Mouse (Mus musculus): ENCODE measurements at regions not wholly inside any gene's neighbourhood (a gene's known extent, or its start where the extent isn't known, plus 50 kb on each side); places are given as distances from the start of the nearest gene placed in this dataset.
A peak's percentile ranks its signal among the peaks of the same experiment; 100 is the strongest.

DNA sequence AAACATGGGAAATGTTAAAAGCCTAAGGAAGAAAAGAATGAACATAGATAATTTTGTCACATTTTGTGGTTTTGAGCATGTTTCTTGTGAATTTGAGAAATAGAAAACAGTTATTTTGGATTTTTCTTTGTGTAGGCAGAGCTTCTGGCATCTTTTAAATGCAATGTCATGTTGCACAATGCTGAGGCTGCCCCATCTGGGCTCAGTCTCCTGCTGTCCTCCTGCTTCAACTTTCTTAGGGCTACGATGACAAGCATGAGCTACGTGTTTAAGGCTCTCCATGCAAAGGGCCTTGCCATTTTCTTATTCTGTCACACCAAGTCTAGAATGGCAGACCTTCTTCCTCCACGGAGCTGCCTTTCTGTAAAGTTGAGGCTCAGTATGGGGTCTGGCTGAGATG, 1141.6 kb upstream of the A1bg start:
- H3K4me1 ChIP-seq (replicated peaks): 0 out of 2 replicates have a peak, but pooled peaks cover 3% of the 10 kb centered on the region
- no peaks in the 10 kb centered on the region for H3K27me3 ChIP-seq
- no peak overlapping the region for H3K27ac ChIP-seq (replicated peaks)
- no peak for ATAC-seq (ENCODE audit: insufficient read depth)
- no peaks in the 10 kb centered on the region for H3K36me3 ChIP-seq (replicated peaks)
- H3K4me3 ChIP-seq (replicated peaks): no peak overlapping the region
- WGBS (ENCODE audit: insufficient replicate concordance): 73% methylated on average over 3 of the region's 3 CpGs
- no peak overlapping the region for H3K4me2 ChIP-seq
- H3K9ac ChIP-seq: no peak overlapping the region
- H3K9me3 ChIP-seq (replicated peaks): no peaks in the 10 kb centered on the region

DNA sequence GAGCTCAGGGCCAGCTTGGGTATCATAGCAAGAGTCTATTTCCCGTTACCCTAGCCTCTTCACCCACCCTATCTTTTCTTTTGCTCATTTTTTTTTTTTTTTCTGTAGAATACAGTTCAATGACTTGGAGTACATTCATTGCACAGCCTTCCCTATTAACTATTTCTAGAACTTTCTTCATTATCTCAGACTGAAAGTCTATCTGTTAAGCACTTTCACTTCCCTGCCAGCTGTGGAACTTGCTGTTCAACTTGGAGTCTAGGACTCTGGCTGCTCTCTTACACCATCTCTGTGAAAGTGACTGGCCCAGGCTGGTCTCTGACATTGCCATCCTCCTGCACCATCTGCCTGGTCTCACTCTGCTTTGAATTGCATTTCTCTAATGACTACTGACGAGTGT, 1134.6 kb upstream of the A1bg start:
- no peak overlapping the region for H3K27ac ChIP-seq (replicated peaks)
- 75% methylated on average over 2 of the region's 2 CpGs for WGBS (ENCODE audit: insufficient replicate concordance)
- peak; percentile 31; the same call in 1 of the 2 replicates for ATAC-seq (ENCODE audit: insufficient read depth)

DNA sequence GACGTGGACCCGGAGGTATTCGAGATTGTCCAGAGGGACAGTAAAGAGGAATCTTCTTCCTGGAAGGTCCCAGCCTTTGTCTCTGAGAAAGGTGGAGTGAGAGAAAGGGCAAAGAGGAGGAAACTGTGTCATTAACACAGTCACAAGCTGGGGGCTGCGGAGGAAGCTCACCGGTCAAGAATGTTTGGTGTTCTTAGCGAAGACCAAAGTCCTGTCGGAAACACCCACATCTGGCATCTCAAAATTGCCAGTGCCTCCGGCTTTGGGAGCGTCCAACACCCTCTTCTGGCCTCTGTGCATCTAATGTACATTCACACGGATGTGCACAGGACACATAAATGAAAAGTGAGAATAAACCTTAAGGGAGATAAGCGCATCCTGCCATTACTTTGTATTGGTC, 1134.1 kb upstream of the A1bg start:
- no peak for ATAC-seq (ENCODE audit: insufficient read depth)
- whole genome bisulfite sequencing (ENCODE audit: insufficient replicate concordance): 77% methylated on average over 11 of the region's 11 CpGs
- peaks cover 19% of the 10 kb centered on the region for H3K4me1 ChIP-seq (replicated peaks)

More for the DNA sequence above, 1134.6 kb upstream of the A1bg start:
- Histone ChIP-seq H3K4me3 (replicated peaks) (no peak overlapping the region), H3K4me2 (no peak overlapping the region), H3K4me1 (replicated peaks) (peaks cover 19% of the 10 kb centered on the region), H3K36me3 (replicated peaks) (no peaks in the 10 kb centered on the region), H3K9ac (no peak overlapping the region), H3K27me3 (no peaks in the 10 kb centered on the region), H3K9me3 (replicated peaks) (no peaks in the 10 kb centered on the region)

DNA sequence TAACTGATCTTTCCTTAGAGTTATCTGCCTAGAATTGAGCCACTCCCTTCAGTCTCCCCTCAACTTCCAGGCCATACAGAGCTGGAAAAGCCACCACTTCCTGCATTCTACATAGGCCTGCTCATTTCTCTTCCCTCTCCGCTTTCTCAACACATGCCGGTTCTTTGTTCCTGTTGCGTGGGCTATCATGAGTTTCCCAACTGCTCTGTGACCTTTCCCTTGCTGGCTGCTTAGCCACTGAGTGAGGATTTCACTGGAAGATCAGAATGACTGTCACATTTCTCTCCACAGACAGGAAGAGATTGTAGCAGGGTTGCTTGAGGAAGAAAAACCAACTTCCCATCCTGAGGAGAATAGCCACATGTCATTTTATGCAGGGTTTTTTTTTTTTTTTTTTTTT, 1133.6 kb upstream of the A1bg start:
- Histone ChIP-seq H3K27me3 (no peaks in the 10 kb centered on the region), H3K9me3 (replicated peaks) (no peaks in the 10 kb centered on the region), H3K4me3 (replicated peaks) (no peak overlapping the region), H3K27ac (replicated peaks) (no peak overlapping the region), H3K36me3 (replicated peaks) (no peaks in the 10 kb centered on the region), H3K4me1 (replicated peaks) (peaks cover 19% of the 10 kb centered on the region), H3K4me2 (no peak overlapping the region), H3K9ac (no peak overlapping the region)
- 0 out of 2 replicates have a peak, but pooled peaks have one; percentile 31 for ATAC-seq (ENCODE audit: insufficient read depth)
- WGBS (ENCODE audit: insufficient replicate concordance): 58% methylated on average over 3 of the region's 3 CpGs

More for the DNA sequence above, 1134.1 kb upstream of the A1bg start:
- no peak overlapping the region for H3K9ac ChIP-seq
- H3K9me3 ChIP-seq (replicated peaks): no peaks in the 10 kb centered on the region
- no peak overlapping the region for H3K4me2 ChIP-seq
- no peak overlapping the region for H3K4me3 ChIP-seq (replicated peaks)
- no peaks in the 10 kb centered on the region for H3K27me3 ChIP-seq
- no peaks in the 10 kb centered on the region for H3K36me3 ChIP-seq (replicated peaks)
- 0 out of 2 replicates have a peak overlapping the region, but pooled peaks have one; percentile 35 for H3K27ac ChIP-seq (replicated peaks)

DNA sequence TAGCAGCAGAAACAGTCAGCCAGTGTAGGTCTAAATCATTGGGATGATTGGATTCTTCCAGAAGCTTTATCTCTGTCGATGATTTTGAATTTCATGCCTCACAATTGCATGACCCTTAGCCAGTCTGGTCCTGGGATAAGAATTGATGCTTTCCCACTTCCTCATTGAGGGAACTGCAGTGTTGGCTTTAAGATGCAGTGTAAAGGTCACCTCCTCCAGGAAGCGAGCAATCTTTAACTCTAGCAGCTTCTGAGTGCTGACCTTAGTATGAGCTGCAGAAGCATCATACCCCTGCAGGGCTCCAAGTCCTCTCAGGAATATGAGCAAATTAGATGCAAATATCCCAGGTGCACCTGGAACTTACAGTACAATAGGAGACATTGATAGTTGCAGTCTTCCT, 1132.2 kb upstream of the A1bg start:
- H3K4me3 ChIP-seq (replicated peaks): no peak overlapping the region
- no peak for ATAC-seq (ENCODE audit: insufficient read depth)
- no peak overlapping the region for H3K9ac ChIP-seq
- H3K36me3 ChIP-seq (replicated peaks): 0 out of 2 replicates have a peak, but pooled peaks cover 3% of the 10 kb centered on the region
- H3K4me1 ChIP-seq (replicated peaks): peaks cover 19% of the 10 kb centered on the region
- 76% methylated on average over 2 of the region's 2 CpGs for WGBS (ENCODE audit: insufficient replicate concordance)
- no peaks in the 10 kb centered on the region for H3K9me3 ChIP-seq (replicated peaks)
- H3K27ac ChIP-seq (replicated peaks): 0 out of 2 replicates have a peak overlapping the region, but pooled peaks have one; percentile 15
- H3K27me3 ChIP-seq: no peaks in the 10 kb centered on the region
- H3K4me2 ChIP-seq: no peak overlapping the region

DNA sequence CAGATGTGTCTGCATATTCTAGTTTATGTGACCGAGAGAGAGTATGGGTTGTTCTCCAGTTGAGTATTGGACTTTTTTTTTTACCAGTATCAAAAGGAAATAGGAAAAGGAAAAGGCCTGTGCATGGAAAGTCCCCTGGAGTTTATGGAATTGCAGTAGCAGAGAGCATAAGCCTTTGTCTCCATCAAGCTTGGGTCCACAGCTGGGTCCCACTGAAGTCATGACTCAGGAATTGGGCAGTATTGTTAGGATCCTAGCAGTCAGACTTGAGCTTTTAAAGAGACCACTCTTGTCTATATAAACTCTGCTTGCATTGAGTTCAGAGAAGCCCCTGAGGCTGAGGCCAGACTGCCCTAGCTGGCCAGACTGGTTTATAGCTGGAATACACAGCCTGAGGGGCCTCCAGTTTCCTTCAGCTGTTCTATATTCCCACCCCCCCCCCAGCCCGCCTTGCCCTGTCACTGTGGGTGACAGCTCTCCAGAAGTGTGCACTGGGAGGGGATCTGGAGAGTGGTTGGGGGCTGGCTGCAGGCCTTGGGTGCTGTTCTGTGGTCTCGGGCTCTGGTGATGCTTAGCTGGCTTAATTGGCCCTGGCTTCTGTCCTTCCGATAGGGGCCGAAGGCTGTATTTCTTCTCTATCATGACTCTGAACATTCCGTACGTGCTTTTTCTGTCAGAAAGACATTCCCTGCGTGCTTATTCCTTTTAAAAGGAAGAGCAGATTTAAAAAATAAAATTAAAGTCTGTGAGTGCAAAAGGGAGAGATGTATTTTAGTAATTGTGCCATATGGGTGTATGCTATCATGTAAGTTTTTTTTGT, 1130.8 kb upstream of the A1bg start:
- WGBS (ENCODE audit: insufficient replicate concordance): 79% methylated on average over 8 of the region's 8 CpGs
- H3K4me2 ChIP-seq: no peak overlapping the region
- H3K4me3 ChIP-seq (replicated peaks): no peak overlapping the region
- H3K9me3 ChIP-seq (replicated peaks): no peaks in the 10 kb centered on the region
- H3K27ac ChIP-seq (replicated peaks): peak overlapping the region; percentile 59
- ATAC-seq (ENCODE audit: insufficient read depth): no peak
- H3K4me1 ChIP-seq (replicated peaks): peaks cover 16% of the 10 kb centered on the region
- 0 out of 2 replicates have a peak, but pooled peaks cover 3% of the 10 kb centered on the region for H3K36me3 ChIP-seq (replicated peaks)
- H3K27me3 ChIP-seq: no peaks in the 10 kb centered on the region
- no peak overlapping the region for H3K9ac ChIP-seq

DNA sequence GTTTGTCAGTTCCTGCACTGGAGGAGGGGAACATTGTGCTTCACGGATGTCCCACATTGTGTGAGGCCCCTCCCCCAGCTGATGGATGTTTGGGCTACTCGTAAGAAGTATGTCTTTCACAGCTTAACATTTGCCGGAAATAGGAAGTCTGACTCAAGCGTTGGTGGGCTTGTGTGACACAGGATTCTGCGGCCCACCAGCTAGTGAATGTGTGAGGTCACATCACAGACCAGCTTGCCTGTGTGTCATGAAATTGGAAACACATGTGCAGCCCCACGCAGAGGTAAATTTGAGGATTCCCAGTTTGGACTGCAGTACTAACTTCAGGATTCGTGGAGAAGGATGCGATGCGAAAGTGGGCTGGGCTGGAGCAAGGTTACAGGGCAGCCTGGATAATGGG, 1126.6 kb upstream of the A1bg start:
- Histone ChIP-seq H3K27ac (replicated peaks) (no peak overlapping the region), H3K4me2 (no peak overlapping the region), H3K4me3 (replicated peaks) (no peak overlapping the region), H3K27me3 (no peaks in the 10 kb centered on the region), H3K9ac (no peak overlapping the region), H3K36me3 (replicated peaks) (0 out of 2 replicates have a peak, but pooled peaks cover 3% of the 10 kb centered on the region), H3K9me3 (replicated peaks) (no peaks in the 10 kb centered on the region), H3K4me1 (replicated peaks) (peaks cover 28% of the 10 kb centered on the region)
- ATAC-seq (ENCODE audit: insufficient read depth): no peak
- WGBS (ENCODE audit: insufficient replicate concordance): 67% methylated on average over 9 of the region's 9 CpGs

DNA sequence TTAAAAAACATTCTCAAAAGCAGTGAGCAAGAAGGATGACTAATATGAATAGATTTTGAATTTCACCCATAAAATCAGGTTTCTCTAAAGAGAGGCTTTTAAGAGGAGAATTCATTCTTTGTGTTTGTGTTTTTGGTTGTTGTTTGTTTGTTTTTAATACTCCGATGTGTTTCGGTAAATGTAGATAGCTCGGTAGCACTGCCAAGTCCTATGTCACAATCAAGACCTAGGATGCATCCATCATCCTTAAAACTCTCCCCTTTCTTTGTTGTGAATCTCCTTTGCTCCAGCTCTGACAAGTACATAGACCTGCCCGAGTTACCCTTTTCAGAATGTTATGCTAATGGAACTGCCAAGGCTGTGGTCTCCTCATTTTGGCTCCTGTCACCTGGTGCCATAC, 1126.2 kb upstream of the A1bg start:
- WGBS (ENCODE audit: insufficient replicate concordance): 77% methylated on average over 4 of the region's 4 CpGs
- H3K4me1 ChIP-seq (replicated peaks): peaks cover 32% of the 10 kb centered on the region
- H3K9me3 ChIP-seq (replicated peaks): no peaks in the 10 kb centered on the region
- H3K4me2 ChIP-seq: no peak overlapping the region
- no peak overlapping the region for H3K4me3 ChIP-seq (replicated peaks)
- H3K27ac ChIP-seq (replicated peaks): no peak overlapping the region
- H3K36me3 ChIP-seq (replicated peaks): 0 out of 2 replicates have a peak, but pooled peaks cover 3% of the 10 kb centered on the region
- H3K9ac ChIP-seq: no peak overlapping the region
- no peak for ATAC-seq (ENCODE audit: insufficient read depth)
- H3K27me3 ChIP-seq: no peaks in the 10 kb centered on the region

DNA sequence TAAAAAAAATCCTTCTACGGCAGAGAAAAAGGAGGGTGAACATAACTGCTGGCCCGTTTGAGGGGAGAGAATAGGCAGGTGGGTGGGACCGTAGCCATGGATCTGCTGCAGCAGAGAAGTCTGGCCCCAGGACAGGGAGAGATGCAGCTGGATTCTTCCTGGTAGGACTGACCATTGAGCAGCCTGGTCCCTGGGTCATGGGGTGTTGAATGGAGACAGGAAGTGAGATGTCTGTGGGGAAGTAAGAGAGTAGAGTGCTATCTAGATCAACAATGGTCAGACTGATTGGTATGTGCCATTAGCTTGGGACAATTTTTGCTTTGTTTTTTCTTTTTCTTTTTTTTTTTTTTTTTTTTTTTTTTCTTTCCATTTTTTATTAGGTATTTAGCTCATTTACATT, 1123.5 kb upstream of the A1bg start:
- WGBS (ENCODE audit: insufficient replicate concordance): 70% methylated on average over 3 of the region's 3 CpGs
- no peak for ATAC-seq (ENCODE audit: insufficient read depth)
- H3K4me3 ChIP-seq (replicated peaks): no peak overlapping the region
- H3K27ac ChIP-seq (replicated peaks): no peak overlapping the region
- no peaks in the 10 kb centered on the region for H3K27me3 ChIP-seq
- H3K4me2 ChIP-seq: no peak overlapping the region
- no peaks in the 10 kb centered on the region for H3K9me3 ChIP-seq (replicated peaks)
- peaks cover 57% of the 10 kb centered on the region for H3K4me1 ChIP-seq (replicated peaks)
- 0 out of 2 replicates have a peak, but pooled peaks cover 3% of the 10 kb centered on the region for H3K36me3 ChIP-seq (replicated peaks)
- H3K9ac ChIP-seq: no peak overlapping the region

DNA sequence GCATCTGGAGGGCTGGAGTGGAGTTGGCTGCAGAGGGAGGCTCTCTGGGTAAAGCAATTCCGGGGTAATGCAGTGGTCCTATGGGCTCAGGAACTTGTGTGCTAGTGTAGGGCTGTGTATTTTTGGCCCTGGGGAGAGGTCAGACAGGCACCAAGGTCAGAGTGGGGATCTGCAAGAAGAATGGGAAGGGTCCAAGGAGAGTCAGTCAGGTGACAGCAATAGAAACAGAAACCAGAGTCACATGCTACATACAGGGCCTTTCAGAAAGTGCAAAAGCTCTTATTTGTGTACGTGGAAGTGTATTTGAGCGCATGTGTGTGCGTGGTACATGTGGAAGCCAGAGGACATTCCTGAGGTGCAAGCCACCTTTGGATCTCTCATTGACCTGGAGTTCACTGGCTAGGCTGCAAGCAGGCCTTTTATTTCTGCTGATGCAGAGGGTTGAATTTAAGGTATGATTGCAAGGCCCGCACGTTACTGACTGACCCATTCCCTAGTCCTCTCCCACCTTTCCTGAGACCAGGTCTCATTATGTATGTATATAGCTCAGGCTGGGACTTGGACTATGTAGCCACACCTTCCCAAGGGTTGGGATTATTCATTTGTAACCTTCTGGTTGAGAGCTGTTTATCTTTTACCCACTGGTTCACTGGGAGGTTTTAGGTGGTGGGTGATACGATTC, 1122.0 kb upstream of the A1bg start:
- H3K4me1 ChIP-seq (replicated peaks): peaks cover 64% of the 10 kb centered on the region
- no peaks in the 10 kb centered on the region for H3K27me3 ChIP-seq
- no peaks in the 10 kb centered on the region for H3K36me3 ChIP-seq (replicated peaks)
- H3K27ac ChIP-seq (replicated peaks): no peak overlapping the region
- no peak overlapping the region for H3K4me3 ChIP-seq (replicated peaks)
- no peak overlapping the region for H3K9ac ChIP-seq
- ATAC-seq (ENCODE audit: insufficient read depth): no peak
- 83% methylated on average over 7 of the region's 7 CpGs for WGBS (ENCODE audit: insufficient replicate concordance)
- no peaks in the 10 kb centered on the region for H3K9me3 ChIP-seq (replicated peaks)
- H3K4me2 ChIP-seq: no peak overlapping the region

DNA sequence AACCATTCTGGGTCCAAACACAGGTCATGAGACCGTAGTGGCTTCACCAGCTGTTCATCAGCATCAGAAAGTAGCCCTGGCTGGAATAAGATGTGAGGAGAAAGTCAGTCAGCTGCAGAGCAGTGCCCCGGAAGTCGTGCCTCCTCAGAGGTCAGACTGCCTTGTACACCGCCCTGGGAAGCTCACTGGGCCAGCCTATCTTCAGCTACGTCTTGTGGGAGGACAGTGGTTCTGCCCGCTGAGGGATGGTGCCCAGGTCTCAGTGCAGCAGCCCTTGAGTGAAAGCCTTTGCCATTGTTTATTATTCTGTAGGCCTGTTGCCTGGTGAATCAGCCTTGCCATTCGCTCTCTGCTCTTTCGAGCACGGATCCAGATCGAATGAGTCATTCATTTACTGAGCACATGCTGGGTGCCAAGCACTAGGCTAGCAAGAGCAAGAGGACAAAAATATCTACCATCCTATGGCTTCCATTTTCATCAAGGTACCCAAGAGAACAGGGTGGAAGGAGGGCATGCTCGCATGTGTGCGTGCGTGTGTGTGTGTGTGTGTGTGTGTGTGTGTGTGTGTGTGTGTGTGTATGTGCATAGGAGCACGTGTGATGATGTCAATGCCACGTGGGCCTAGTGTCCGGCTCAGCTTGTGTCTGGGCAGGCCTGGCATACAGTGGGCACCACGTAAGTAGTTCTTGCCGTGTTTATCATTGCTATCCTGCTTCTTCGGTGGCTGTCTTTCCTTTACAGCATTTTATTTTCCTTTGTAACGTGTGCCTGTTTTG, 1121.0 kb upstream of the A1bg start:
- peak overlapping the region; percentile 43 for H3K4me2 ChIP-seq
- no peaks in the 10 kb centered on the region for H3K9me3 ChIP-seq (replicated peaks)
- H3K4me3 ChIP-seq (replicated peaks): no peak overlapping the region
- no peak for ATAC-seq (ENCODE audit: insufficient read depth)
- H3K36me3 ChIP-seq (replicated peaks): no peaks in the 10 kb centered on the region
- WGBS (ENCODE audit: insufficient replicate concordance): 78% methylated on average over 20 of the region's 20 CpGs
- no peaks in the 10 kb centered on the region for H3K27me3 ChIP-seq
- no peak overlapping the region for H3K9ac ChIP-seq
- H3K4me1 ChIP-seq (replicated peaks): peaks cover 74% of the 10 kb centered on the region
- H3K27ac ChIP-seq (replicated peaks): peak overlapping the region; percentile 71
